Mouse (Mus musculus) heart, embryonic 12.5 days (tissue): ENCODE data around the gene Pes1. TPM values are rescaled to one million over a fixed set of nuclear protein-coding genes. Genes with fewer than 3 reads are reported as not detected.
"Not testable (repeated sequence)": the region's sequence is repeated elsewhere in the genome, so short reads cannot be mapped to it uniquely, and the experiment has no call there.

ENCODE experiments used
- ATAC-seq: fragments of 200-750 bp; cut with Nextera tagmentation; 2 replicates; pipeline ENCODE4 v1.8.0; 2017; ENCODE audit warnings: moderate TSS enrichment, moderate library complexity; ENCODE audit not compliant: insufficient number of reproducible peaks, low FRiP score
- H3K27ac ChIP-seq: fragments of 300-500 bp; sonication (generic); 2 replicates; pipeline ENCODE4 v1.5.1; 2016; ENCODE audit warnings: mild to moderate bottlenecking, moderate library complexity; ENCODE audit not compliant: poor library complexity, severe bottlenecking
- H3K27me3 ChIP-seq: fragments of 300-500 bp; sonication (generic); replicated peaks from 2 replicates; pipeline ENCODE4 v1.6.1; 2016; ENCODE audit warnings: mild to moderate bottlenecking, moderate library complexity
- H3K36me3 ChIP-seq: fragments of 300-500 bp; sonication (generic); 2 replicates; pipeline ENCODE4 v1.6.1; 2016; ENCODE audit warnings: mild to moderate bottlenecking, moderate library complexity
- H3K4me1 ChIP-seq: fragments of 300-500 bp; sonication (generic); replicated peaks from 2 replicates; pipeline ENCODE4 v1.6.1; 2016; ENCODE audit warnings: mild to moderate bottlenecking
- H3K4me2 ChIP-seq: fragments of 300-500 bp; sonication (generic); 2 replicates; pipeline ENCODE4 v1.6.1; 2016; ENCODE audit warnings: mild to moderate bottlenecking, moderate library complexity
- H3K4me3 ChIP-seq: fragments of 300-500 bp; sonication (generic); 2 replicates; pipeline ENCODE4 v1.5.1; 2016; ENCODE audit warnings: mild to moderate bottlenecking
- H3K9ac ChIP-seq: fragments of 300-500 bp; sonication (generic); 2 replicates; pipeline ENCODE4 v1.6.1; 2016; ENCODE audit warnings: mild to moderate bottlenecking, moderate library complexity
- H3K9me3 ChIP-seq: fragments of 300-500 bp; sonication (generic); replicated peaks from 2 replicates; pipeline ENCODE4 v1.6.1; 2016; ENCODE audit warnings: mild to moderate bottlenecking, moderate library complexity
- WGBS: fragments of 180-500 bp; shearing (Covaris S2); methylation state at CpG from one replicate; pipeline ENCODE4 v1.1.7; 2016; 5-methylcytosine and 5-hydroxymethylcytosine counted together
- polyA plus RNA-seq: library from polyadenylated mRNA; unstranded; fragments of >200 nt; fragmentation: Nextera tagmentation; extraction: Ambion mirVana; gene quantifications from 2 replicates; pipeline ENCODE4 v1.2.1, GENCODE M21; 2016

Gene Pes1
- polyA plus RNA-seq, 1 experiment from 2014 or later, result 57.1 TPM

DNA sequence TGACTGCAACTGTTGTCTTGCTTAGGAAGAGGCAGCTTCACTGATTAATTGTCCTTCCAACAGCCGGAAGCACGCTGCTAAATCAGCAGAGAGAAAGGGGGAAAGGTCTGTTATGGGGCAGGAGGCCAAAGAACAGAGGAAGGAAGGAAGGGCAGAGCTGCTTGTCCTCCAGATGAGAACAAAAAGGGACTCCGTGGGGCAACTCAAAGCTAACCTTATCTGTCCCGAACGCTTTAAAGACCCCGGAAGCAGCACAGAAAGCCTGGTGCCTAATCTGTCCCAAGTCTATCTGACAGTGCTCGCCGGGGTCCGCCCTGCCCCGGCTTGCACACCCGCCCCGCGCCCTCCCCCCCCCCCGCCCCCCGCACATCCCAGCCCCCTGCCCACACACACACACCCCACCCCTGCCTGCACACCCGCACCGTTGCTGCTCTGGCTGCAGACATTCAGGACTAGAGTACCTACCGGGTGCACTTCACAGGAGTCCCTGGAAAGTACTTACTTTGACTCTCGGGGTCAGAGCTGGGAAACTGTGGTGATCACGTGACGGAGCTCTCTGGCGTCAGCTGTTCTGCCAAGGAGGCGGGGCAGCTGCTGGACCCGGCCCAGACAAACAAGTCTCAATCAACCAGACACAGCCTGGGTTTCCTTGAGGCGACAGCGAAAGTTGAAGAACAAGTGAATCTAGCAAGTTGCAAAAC, 32.1 kb upstream of the Pes1 start, which contains the start of gene Tcn2:
TSS of gene Tcn2 (minus strand) at position 649 of the 701 bp plus-strand sequence.
- peak; percentile 93 for ATAC-seq
- H3K27ac ChIP-seq, result peak within 1 kb of the TSS; percentile 67
- peak within 1 kb of the TSS; percentile 80 for H3K9ac ChIP-seq
- under 1% methylated on average over 25 of the region's 26 CpGs for WGBS
- H3K27me3 ChIP-seq, result no peaks in the 10 kb centered on the region
- H3K36me3 ChIP-seq, result peaks cover 19% of the 10 kb centered on the region
- H3K4me2 ChIP-seq, result peak within 1 kb of the TSS; percentile 83
- no peaks in the 10 kb centered on the region for H3K9me3 ChIP-seq
- peaks cover 19% of the 10 kb centered on the region for H3K4me1 ChIP-seq
- peak within 1 kb of the TSS; percentile 70 for H3K4me3 ChIP-seq

DNA sequence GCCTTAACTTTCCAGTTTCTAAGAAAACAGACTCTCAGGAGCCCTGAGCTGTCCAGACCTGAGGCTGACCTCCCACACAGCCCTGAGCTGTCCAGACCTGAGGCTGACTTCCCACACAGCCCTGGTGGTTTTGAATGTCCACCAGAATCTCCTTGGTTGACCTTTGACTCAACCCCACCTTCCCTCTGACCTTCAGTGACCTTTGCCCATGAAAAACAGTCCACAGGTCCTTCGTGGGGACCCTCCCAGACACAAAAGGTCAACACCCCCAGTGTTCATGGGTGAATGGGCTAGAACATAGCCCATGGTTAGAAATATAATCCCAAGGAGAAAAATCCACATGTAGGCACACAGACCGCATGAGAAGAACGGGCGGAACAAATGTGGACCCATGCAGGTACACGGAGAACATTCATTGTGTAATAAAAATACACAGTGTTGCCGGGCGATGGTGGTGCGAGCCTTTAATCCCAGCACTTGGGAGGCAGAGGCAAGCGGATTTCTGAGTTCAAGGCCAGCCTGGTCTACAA, 30.0 kb upstream of the Pes1 start:
- H3K27ac ChIP-seq, result no peak overlapping the region
- 87% methylated on average over 9 of the region's 9 CpGs for WGBS
- peaks cover 19% of the 10 kb centered on the region for H3K4me1 ChIP-seq
- ATAC-seq, result no peak
- no peaks in the 10 kb centered on the region for H3K9me3 ChIP-seq
- no peak overlapping the region for H3K9ac ChIP-seq
- H3K4me3 ChIP-seq, result no peak overlapping the region
- no peaks in the 10 kb centered on the region for H3K27me3 ChIP-seq
- H3K36me3 ChIP-seq, result peaks cover 5% of the 10 kb centered on the region; the same call in 1 of the 2 replicates
- no peak overlapping the region for H3K4me2 ChIP-seq

GRCm38 (mm10) chr11:3935135-3935534, 28.6 kb upstream of the Pes1 start:
- Histone ChIP-seq H3K4me3 (no peak overlapping the region), H3K4me1 (peaks cover 15% of the 10 kb centered on the region), H3K27ac (no peak overlapping the region), H3K4me2 (no peak overlapping the region), H3K9me3 (no peaks in the 10 kb centered on the region), H3K27me3 (no peaks in the 10 kb centered on the region), H3K36me3 (no peaks in the 10 kb centered on the region), H3K9ac (no peak overlapping the region)
- ATAC-seq, result no peak
- 56% methylated on average over 4 of the region's 4 CpGs for WGBS

GRCm38 (mm10) chr11:3936318-3936717, 27.5 kb upstream of the Pes1 start:
- H3K4me1 ChIP-seq, result peaks cover 3% of the 10 kb centered on the region
- 85% methylated on average over 3 of the region's 3 CpGs for WGBS
- H3K36me3 ChIP-seq, result no peaks in the 10 kb centered on the region
- no peak overlapping the region for H3K4me3 ChIP-seq
- H3K27ac ChIP-seq, result no peak overlapping the region
- no peak overlapping the region for H3K4me2 ChIP-seq
- no peaks in the 10 kb centered on the region for H3K27me3 ChIP-seq
- no peak for ATAC-seq
- H3K9ac ChIP-seq, result no peak overlapping the region
- H3K9me3 ChIP-seq, result no peaks in the 10 kb centered on the region

GRCm38 (mm10) chr11:3937321-3937874, 26.4 kb upstream of the Pes1 start:
- WGBS, result 75% methylated on average over 13 of the region's 13 CpGs
- Histone ChIP-seq H3K9ac (no peak overlapping the region), H3K27me3 (no peaks in the 10 kb centered on the region), H3K36me3 (no peaks in the 10 kb centered on the region), H3K27ac (no peak overlapping the region), H3K4me1 (peaks cover 3% of the 10 kb centered on the region), H3K4me3 (no peak overlapping the region), H3K4me2 (no peak overlapping the region), H3K9me3 (no peaks in the 10 kb centered on the region)
- no peak for ATAC-seq

DNA sequence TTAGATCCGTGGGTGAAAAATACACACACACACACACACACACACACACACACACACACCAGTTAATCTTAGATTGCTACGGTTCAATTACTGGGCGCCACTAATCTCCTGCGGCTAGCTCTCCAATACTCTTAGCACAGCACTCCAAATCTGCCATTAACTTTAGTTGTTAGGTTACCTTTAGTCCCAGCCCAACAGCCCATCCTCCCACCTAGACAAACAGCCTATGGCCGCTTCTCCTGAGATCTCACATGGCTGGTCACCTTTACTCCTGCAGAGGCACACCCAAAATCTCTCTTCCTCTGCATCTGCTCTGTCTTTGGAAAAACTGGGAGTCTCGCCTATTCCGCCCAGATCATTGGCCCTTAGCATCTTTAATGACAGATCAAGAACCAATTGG, 22.4 kb upstream of the Pes1 start:
- H3K4me2 ChIP-seq, result no peak overlapping the region
- no peaks in the 10 kb centered on the region for H3K4me1 ChIP-seq
- no peak overlapping the region for H3K27ac ChIP-seq
- H3K36me3 ChIP-seq, result no peaks in the 10 kb centered on the region
- no peak overlapping the region for H3K4me3 ChIP-seq
- no peaks in the 10 kb centered on the region for H3K9me3 ChIP-seq
- H3K9ac ChIP-seq, result no peak overlapping the region
- peaks cover 3% of the 10 kb centered on the region for H3K27me3 ChIP-seq
- no peak for ATAC-seq
- WGBS, result 77% methylated on average over 7 of the region's 7 CpGs

DNA sequence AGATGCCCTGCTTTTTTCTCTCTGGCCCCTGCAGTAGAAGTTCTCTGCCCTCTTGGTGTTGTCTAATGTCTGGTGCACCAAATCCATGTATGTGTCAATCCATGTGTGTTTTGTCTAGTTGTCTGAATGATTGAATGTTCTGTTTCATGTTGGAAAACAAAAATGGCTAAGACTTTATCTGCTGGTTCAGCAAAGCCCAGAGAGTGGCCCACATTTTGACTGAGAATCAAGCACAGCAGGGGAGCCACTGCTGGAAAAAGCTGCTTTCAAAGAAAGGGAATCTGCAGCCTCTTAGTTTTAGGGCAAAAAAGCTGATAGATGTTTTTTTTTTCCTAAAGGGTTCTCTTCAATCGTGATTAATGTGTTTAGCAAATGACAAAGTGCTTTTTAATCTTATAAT, 17.4 kb upstream of the Pes1 start:
- no peak for ATAC-seq
- H3K4me3 ChIP-seq, result no peak overlapping the region
- H3K4me1 ChIP-seq, result no peaks in the 10 kb centered on the region
- H3K9me3 ChIP-seq, result no peaks in the 10 kb centered on the region
- no peaks in the 10 kb centered on the region for H3K36me3 ChIP-seq
- H3K27me3 ChIP-seq, result peaks cover 3% of the 10 kb centered on the region
- no peak overlapping the region for H3K9ac ChIP-seq
- no peak overlapping the region for H3K27ac ChIP-seq
- no peak overlapping the region for H3K4me2 ChIP-seq
- 24% methylated on average over 1 of the region's 1 CpGs for WGBS

- not testable (repeated sequence) for H3K36me3 ChIP-seq, H3K9me3 ChIP-seq, H3K4me1 ChIP-seq, H3K9ac ChIP-seq, ATAC-seq, H3K27me3 ChIP-seq, H3K4me3 ChIP-seq, H3K4me2 ChIP-seq, H3K27ac ChIP-seq
- WGBS, result 79% methylated on average over 5 of the region's 5 CpGs
Observed at GRCm38 (mm10) chr11:3954876-3955275, 8.9 kb upstream of the Pes1 start.

DNA sequence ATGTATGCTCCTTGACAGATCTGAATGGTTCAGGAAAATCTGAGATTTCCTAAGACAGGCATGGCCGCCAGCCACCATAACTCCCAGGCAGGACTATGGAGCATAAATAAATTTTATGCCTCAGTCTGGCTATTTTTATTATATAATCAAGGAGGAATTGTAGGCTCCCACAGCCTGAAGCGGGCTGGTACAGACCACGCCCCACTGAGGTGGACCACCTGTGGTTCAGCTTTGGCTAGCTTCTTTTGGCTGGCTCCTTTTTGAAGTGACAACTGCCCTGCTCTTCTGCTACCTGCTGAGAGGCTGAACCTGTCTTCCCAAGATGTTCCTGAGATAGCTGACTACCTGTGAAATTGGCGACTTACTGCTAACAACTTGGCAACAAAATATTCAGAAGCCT, 8.4 kb upstream of the Pes1 start:
- not testable (repeated sequence) for H3K4me3 ChIP-seq, H3K36me3 ChIP-seq, H3K27ac ChIP-seq, H3K4me1 ChIP-seq, H3K9ac ChIP-seq, H3K9me3 ChIP-seq, ATAC-seq, H3K27me3 ChIP-seq, H3K4me2 ChIP-seq
- 73% methylated on average over 4 of the region's 4 CpGs for WGBS

GRCm38 (mm10) chr11:3960901-3961300, 2.9 kb upstream of the Pes1 start:
- H3K27me3 ChIP-seq, result peaks cover 6% of the 10 kb centered on the region; the same call in 1 of the 2 replicates
- WGBS, result 21% methylated on average over 2 of the region's 2 CpGs
- no peak for ATAC-seq

DNA sequence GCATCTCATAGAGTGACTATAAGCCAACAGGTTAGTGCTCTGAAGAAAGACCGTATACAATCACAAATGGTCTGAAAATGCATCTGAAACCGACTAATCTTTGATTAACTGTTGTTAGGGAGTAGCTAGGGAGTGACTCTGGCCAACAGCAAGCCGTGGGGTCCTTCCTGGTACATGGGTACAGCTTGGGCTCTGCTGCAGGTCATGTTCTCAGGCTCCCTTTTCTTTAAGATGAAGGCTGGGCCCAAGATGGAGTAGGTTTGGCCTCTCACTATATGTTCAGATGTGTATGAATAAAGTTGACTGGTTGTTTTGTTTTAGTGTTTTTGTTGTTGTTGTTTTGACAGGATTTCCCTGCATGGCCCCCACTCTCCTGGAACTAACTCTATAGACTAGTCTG, 2.0 kb upstream of the Pes1 start:
- no peak overlapping the region for H3K4me2 ChIP-seq
- no peak for ATAC-seq
- no peak overlapping the region for H3K27ac ChIP-seq
- H3K36me3 ChIP-seq, result no peaks in the 10 kb centered on the region; the same call in 1 of the 2 replicates
- H3K27me3 ChIP-seq, result peaks cover 6% of the 10 kb centered on the region; the same call in 1 of the 2 replicates
- no peak overlapping the region for H3K4me3 ChIP-seq
- no peak overlapping the region for H3K9ac ChIP-seq
- H3K4me1 ChIP-seq, result peaks cover 7% of the 10 kb centered on the region
- no peaks in the 10 kb centered on the region for H3K9me3 ChIP-seq
- 55% methylated on average over 3 of the region's 3 CpGs for WGBS

More at GRCm38 (mm10) chr11:3960901-3961300, 2.9 kb upstream of the Pes1 start:
- H3K4me1 ChIP-seq, result peaks cover 7% of the 10 kb centered on the region
- H3K4me3 ChIP-seq, result no peak overlapping the region
- H3K27ac ChIP-seq, result no peak overlapping the region
- no peaks in the 10 kb centered on the region for H3K36me3 ChIP-seq
- H3K9ac ChIP-seq, result no peak overlapping the region
- no peak overlapping the region for H3K4me2 ChIP-seq
- no peaks in the 10 kb centered on the region for H3K9me3 ChIP-seq
